Mouse (Mus musculus): ENCODE measurements at regions not wholly inside any gene's neighbourhood (a gene's known extent, or its start where the extent isn't known, plus 50 kb on each side); places are given as distances from the start of the nearest gene placed in this dataset.

DNA sequence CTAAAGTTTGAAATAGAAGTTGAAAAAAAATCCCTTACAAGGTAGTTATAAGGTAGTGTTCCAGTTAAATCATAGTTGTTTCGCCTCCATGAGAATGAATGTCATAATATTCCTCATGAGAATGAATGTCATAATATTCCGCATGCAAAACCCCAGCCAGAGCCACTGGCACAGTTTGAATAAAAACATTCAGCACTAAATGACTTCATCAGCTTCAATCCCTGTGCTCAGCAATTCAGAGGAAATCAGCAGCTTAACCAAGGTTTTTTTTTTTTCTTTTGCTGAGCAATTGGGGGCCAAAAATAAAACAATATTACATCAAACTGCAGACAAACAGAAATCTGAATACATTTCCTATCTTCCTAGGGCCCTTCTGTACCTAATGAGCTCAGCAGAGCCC, 102.7 kb upstream of the Slc24a2 start:
- TF ChIP-seq CTCF (IDR thresholded peaks at IDR 0.05; ENCODE audit: low read depth) (no peak), EP300 (IDR thresholded peaks at IDR 0.05; ENCODE audit: low read depth) (no peak)

Measured in liver, embryonic 14.5 days (tissue).